ENCODE assay signal across 10 mouse cellular contexts in the genomic region with DNA sequence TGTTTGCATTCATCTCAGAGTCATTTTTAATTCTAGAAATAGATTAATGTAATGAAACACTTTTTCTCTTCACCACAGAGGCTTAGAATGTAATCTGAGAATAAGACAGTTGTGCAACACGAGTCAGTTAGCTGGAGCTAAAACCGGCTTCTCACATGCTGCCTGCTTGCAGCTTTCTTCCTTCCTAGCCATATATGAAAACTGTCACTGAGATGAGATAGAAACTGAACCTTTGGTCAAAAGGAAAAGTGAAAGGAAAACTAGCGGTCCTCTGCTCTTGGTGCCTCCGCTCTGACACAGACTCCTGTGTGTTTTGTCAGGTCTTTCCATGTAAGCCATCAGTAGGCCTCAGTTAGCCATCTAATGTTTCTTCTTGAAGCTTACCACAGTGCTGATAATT.
DNase-seq lines count a peak whose midpoint lies in the region; ATAC-seq lines count a peak whose summit lies in the region.
"Had no signal": no experiment of that assay in that cellular context is flagged by ENCODE, and none has a peak within 500 bp of the region (broad histone marks: within the 10 kb centered on the region; RNA-seq: fewer than 3 reads in every experiment).

No protein-coding gene starts in this region.

- 70% methylated on average over 4 of the region's 4 CpGs for WGBS in heart, embryonic 11.5 days (ENCODE audit: insufficient replicate concordance)

- H3K27me3 ChIP-seq in heart, embryonic 11.5 days (ENCODE audit: control insufficient read depth, insufficient read depth, low read length) = no peaks in the 10 kb centered on the region
- H3K27me3 ChIP-seq: liver, embryonic 15.5 days had no signal

- no peak overlapping the region for H3K9ac ChIP-seq in heart, embryonic 11.5 days (ENCODE audit: low read depth, low read length)
- H3K9ac ChIP-seq: liver, embryonic 15.5 days had no signal

- H3K36me3 ChIP-seq in heart, embryonic 11.5 days (ENCODE audit: control insufficient read depth, insufficient read depth, low read length) = 0 out of 2 replicates have a peak, but pooled peaks cover 6% of the 10 kb centered on the region

- no peaks in the 10 kb centered on the region for H3K9me3 ChIP-seq in heart, embryonic 11.5 days (replicated peaks; ENCODE audit: control insufficient read depth, low read length)
- H3K9me3 ChIP-seq: liver, embryonic 15.5 days had no signal

- peaks cover 11% of the 10 kb centered on the region for H3K4me1 ChIP-seq in heart, embryonic 11.5 days (ENCODE audit: control insufficient read depth, insufficient read depth, low read length)
- H3K4me1 ChIP-seq: liver, embryonic 15.5 days had no signal

- H3K4me3 ChIP-seq in heart, embryonic 11.5 days (ENCODE audit: low read depth, low read length) = no peak overlapping the region
- H3K4me3 ChIP-seq: liver, embryonic 15.5 days had no signal

- no peak for DNase-seq in heart, adult 11 months
- peak; percentile 90 for DNase-seq in 416B (ENCODE audit: low read depth)
- peak; percentile 75 for DNase-seq in induced T-regulatory cell, adult 2 months (ENCODE audit: low read depth)
- DNase-seq in layer of hippocampus, adult 18-20 months (ENCODE audit: low spot score in 2 of 2) = no peak
- DNase-seq in cerebellum, postnatal 14 days = no peak
- DNase-seq: cerebellum, adult 9-10 months had no signal

- peak overlapping the region; percentile 31 for H3K4me2 ChIP-seq in heart, embryonic 11.5 days
- H3K4me2 ChIP-seq: liver, embryonic 15.5 days had no signal

- peak overlapping the region; percentile 51 for H3K27ac ChIP-seq in heart, embryonic 11.5 days (ENCODE audit: low read depth, low read length)
- H3K27ac ChIP-seq: liver, embryonic 15.5 days had no signal

- ATAC-seq in heart, embryonic 11.5 days (replicated peaks; ENCODE audit: insufficient number of reproducible peaks, low FRiP score, low TSS enrichment) = no peak
- ATAC-seq in activated CD4-positive, CD25-positive, alpha-beta regulatory T cell, adult 4 months = peak; percentile 68
- ATAC-seq in cerebellum, adult (ENCODE audit: insufficient number of reproducible peaks, low FRiP score, low TSS enrichment) = no peak

Comparison
In these comparisons a context has a peak if more than half of its experiments do, and no peak if none do; other contexts are left out.
1. DNase-seq: peak in 416B (single experiment) and induced T-regulatory cell, adult 2 months (single experiment); none in heart, adult 11 months (single experiment), layer of hippocampus, adult 18-20 months (0 of 2) and cerebellum, postnatal 14 days (0 of 2).